In the genomic region with DNA sequence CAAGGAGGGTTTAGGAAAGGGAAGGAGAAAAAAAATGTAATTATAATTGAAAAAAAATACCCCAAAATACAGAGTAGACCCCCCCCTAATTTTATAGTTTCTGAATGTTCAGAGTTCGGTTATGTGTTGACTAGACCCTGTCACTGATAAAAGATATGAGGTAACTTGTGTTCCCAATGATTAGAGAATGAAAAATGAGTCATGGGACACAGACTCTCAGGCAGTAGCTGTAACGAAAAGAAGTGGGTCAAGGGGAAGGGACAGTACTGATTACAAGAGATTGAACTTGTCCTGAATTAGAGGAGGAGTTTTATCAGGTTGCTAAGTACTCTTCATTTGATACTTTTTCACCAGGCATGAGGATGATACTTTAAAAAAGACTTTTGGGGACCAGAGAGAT, we compare ENCODE assay signal across 25 mouse cellular contexts. TPM values are rescaled to one million over a fixed set of nuclear protein-coding genes. Genes with fewer than 3 reads are reported as not detected.
DNase-seq lines count a peak whose midpoint lies in the region; TF ChIP-seq lines count a peak whose summit lies in the region.
"Had no signal": no experiment of that assay in that cellular context is flagged by ENCODE, and none has a peak within 500 bp of the region (broad histone marks: within the 10 kb centered on the region; RNA-seq: fewer than 3 reads in every experiment).

No protein-coding gene starts in this region.

- peak; percentile 80 to 89 for TF ChIP-seq EP300 in MEL (IDR thresholded peaks at IDR 0.05; ENCODE audit: low read depth in 1 of 2, low read length in 2 of 2)

- H3K9me3 ChIP-seq in MEL (replicated peaks; ENCODE audit: insufficient read depth, low read length) = no peaks in the 10 kb centered on the region
- H3K9me3 ChIP-seq: G1E had no signal

- H3K4me3 ChIP-seq in MEL (ENCODE audit: control insufficient read depth in 1 of 2, insufficient read depth in 1 of 2, low read depth in 2 of 2, low read length in 2 of 2) = no peak overlapping the region; a peak in 1 of 4 replicates

- TF ChIP-seq CTCF in MEL (IDR thresholded peaks at IDR 0.05 in 2 of 3, conservative IDR thresholded peaks at IDR 0.05 in 1 of 3; ENCODE audit: control insufficient read depth in 1 of 3, insufficient read depth in 1 of 3, low read depth in 2 of 3, low read length in 3 of 3, poor library complexity in 1 of 3, severe bottlenecking in 1 of 3) = no peak

- no peak for TF ChIP-seq RAD21 in MEL (IDR thresholded peaks at IDR 0.05; ENCODE audit: low read depth, low read length)

- no peak for TF ChIP-seq POLR2A in MEL (IDR thresholded peaks at IDR 0.05; ENCODE audit: control insufficient read depth in 1 of 2, insufficient read depth in 1 of 2, low read depth in 1 of 2, low read length in 2 of 2, poor library complexity in 1 of 2)

- peak; percentile 50 for DNase-seq in MEL (ENCODE audit: low read depth, low spot score)
- DNase-seq in c-Kit-positive CD71-positive TER-119-positive erythroid progenitor cells, embryonic 14.5 days (ENCODE audit: low spot score) = no peak
- DNase-seq: adrenal gland, adult 2 months; adrenal gland, adult 8-10 months; adrenal gland, postnatal 10 days; adrenal gland, postnatal 14 days; adrenal gland, postnatal 25 days; adrenal gland, postnatal 36 days; B cell, adult 2 months; cerebellum, adult 11 months; cerebellum, adult 11-12 months; cerebellum, adult 18-20 months; cerebellum, adult 2 months; cerebellum, adult 8-10 months; cerebellum, adult 9-10 months had no signal

- H3K36me3 ChIP-seq in MEL (ENCODE audit: control insufficient read depth in 1 of 2, insufficient read depth in 2 of 2, low read length in 2 of 2) = peaks cover 0 to 34% of the 10 kb centered on the region in 2 experiments; a peak in 2 of 4 replicates
- H3K36me3 ChIP-seq: G1E had no signal

- peak overlapping the region; percentile 80 for H3K27ac ChIP-seq in MEL (ENCODE audit: control insufficient read depth, low read depth, low read length)

- H3K79me2 ChIP-seq in MEL (ENCODE audit: control insufficient read depth, insufficient read depth, low read length, poor library complexity) = no peaks in the 10 kb centered on the region; the same call in 1 of the 2 replicates

- no peak overlapping the region; the same call in 1 of the 2 replicates for H3K9ac ChIP-seq in MEL (ENCODE audit: control insufficient read depth, low read depth, low read length, poor library complexity, severe bottlenecking)

- peaks cover 17 to 34% of the 10 kb centered on the region in 2 experiments for H3K4me1 ChIP-seq in MEL (ENCODE audit: control insufficient read depth in 1 of 2, insufficient read depth in 2 of 2, low read length in 2 of 2)

- H3K27me3 ChIP-seq in MEL (ENCODE audit: control insufficient read depth in 1 of 2, insufficient read depth in 2 of 2, low read length in 2 of 2) = no peaks in the 10 kb centered on the region
- H3K27me3 ChIP-seq: CH12.LX, Patski had no signal

TF ChIP-seq in MEL, 35 proteins besides CTCF, POLR2A, EP300 and RAD21:
- TF ChIP-seq MXI1 (IDR thresholded peaks at IDR 0.05; ENCODE audit: low read depth, low read length) (no peak), SIN3A (IDR thresholded peaks at IDR 0.05; ENCODE audit: low read length) (no peak), SMC3 (IDR thresholded peaks at IDR 0.05; ENCODE audit: low read depth, low read length) (no peak), CHD1 (IDR thresholded peaks at IDR 0.05; ENCODE audit: low read depth, low read length) (no peak), GABPA (IDR thresholded peaks at IDR 0.05; ENCODE audit: low read depth, low read length) (no peak), ZMIZ1 (IDR thresholded peaks at IDR 0.05; ENCODE audit: low read depth, low read length) (no peak), RCOR1 (IDR thresholded peaks at IDR 0.05; ENCODE audit: low read depth, low read length) (0 out of 2 replicates have a peak, but pooled peaks have one; percentile 28), USF2 (IDR thresholded peaks at IDR 0.05; ENCODE audit: borderline replicate concordance in 1 of 2, insufficient read depth in 1 of 2, low read depth in 1 of 2, low read length in 2 of 2) (no peak), BHLHE40 (IDR thresholded peaks at IDR 0.05; ENCODE audit: borderline replicate concordance, low read depth, low read length) (no peak), MAX (IDR thresholded peaks at IDR 0.05; ENCODE audit: low read length) (no peak), KAT2A (conservative IDR thresholded peaks at IDR 0.05; ENCODE audit: low read depth, low read length) (no peak), GATA1 (IDR thresholded peaks at IDR 0.05; ENCODE audit: low read depth, low read length) (peak; percentile 79), POLR2AphosphoS5 (IDR thresholded peaks at IDR 0.05; ENCODE audit: borderline replicate concordance, low read depth, low read length) (no peak), POLR2AphosphoS2 (IDR thresholded peaks at IDR 0.05; ENCODE audit: low read length) (no peak), JUND (IDR thresholded peaks at IDR 0.05; ENCODE audit: low read depth, low read length) (0 out of 2 replicates have a peak, but pooled peaks have one; percentile 17), MYB (IDR thresholded peaks at IDR 0.05; ENCODE audit: low read depth, low read length) (0 out of 2 replicates have a peak, but pooled peaks have one; percentile 56), MYC (IDR thresholded peaks at IDR 0.05; ENCODE audit: low read depth, low read length) (no peak), TCF12 (IDR thresholded peaks at IDR 0.05; ENCODE audit: low read depth, low read length) (peak; percentile 80), MAZ (IDR thresholded peaks at IDR 0.05; ENCODE audit: low read depth, low read length) (no peak), NELFE (IDR thresholded peaks at IDR 0.05; ENCODE audit: low read depth, low read length) (no peak), E2F4 (IDR thresholded peaks at IDR 0.05; ENCODE audit: borderline replicate concordance, low read depth, low read length) (no peak), NRF1 (IDR thresholded peaks at IDR 0.05; ENCODE audit: insufficient read depth, low read depth, low read length, poor library complexity, severe bottlenecking) (no peak), MEF2A (IDR thresholded peaks at IDR 0.05; ENCODE audit: extremely low read depth, insufficient replicate concordance, low read depth, low read length, poor library complexity, severe bottlenecking) (no peak), ZKSCAN1 (IDR thresholded peaks at IDR 0.05; ENCODE audit: low read depth, low read length) (no peak), CHD2 (IDR thresholded peaks at IDR 0.05; ENCODE audit: low read length) (no peak), TAL1 (IDR thresholded peaks at IDR 0.05; ENCODE audit: low read length) (peak; percentile 19; the same call in 1 of the 2 replicates), ZC3H11A (IDR thresholded peaks at IDR 0.05; ENCODE audit: low read depth, low read length) (no peak), MAFK (IDR thresholded peaks at IDR 0.05; ENCODE audit: borderline replicate concordance, low read depth, low read length) (no peak), USF1 (IDR thresholded peaks at IDR 0.05; ENCODE audit: low read depth, low read length) (no peak), TBP (IDR thresholded peaks at IDR 0.05; ENCODE audit: low read depth, low read length) (no peak), ZNF384 (IDR thresholded peaks at IDR 0.05; ENCODE audit: low read depth, low read length) (peak; percentile 48; the same call in 1 of the 2 replicates), ELF1 (IDR thresholded peaks at IDR 0.05; ENCODE audit: low read depth, low read length) (no peak), ETS1 (IDR thresholded peaks at IDR 0.05; ENCODE audit: low read depth, low read length) (peak; percentile 80), HCFC1 (IDR thresholded peaks at IDR 0.05; ENCODE audit: low read depth, low read length) (no peak), UBTF (IDR thresholded peaks at IDR 0.05; ENCODE audit: borderline replicate concordance, insufficient read depth, low read depth, low read length) (no peak)

RNA-seq across cellular contexts. Expression of a gene that starts 3.0 kb away (rescaled TPM):
- not detected in 2 replicates for total RNA-seq in MEL (2012; rRNA removed)
- not detected for polyA plus RNA-seq in MEL (2012; ENCODE audit: insufficient read depth in 1 of 2, insufficient read length in 2 of 2, low read depth in 1 of 2, low replicate concordance in 2 of 2, missing spikeins in 1 of 2)
- total RNA-seq: ES-E14, G1E had no signal
- polyA plus RNA-seq: adrenal gland, adult 2 months; G1E; Patski had no signal

RNA-seq across cellular contexts. Expression of a gene that starts 11.3 kb away (rescaled TPM):
- total RNA-seq in MEL (2012; rRNA removed) = not detected in 2 replicates
- polyA plus RNA-seq in MEL (2012; ENCODE audit: insufficient read depth in 1 of 2, insufficient read length in 2 of 2, low read depth in 1 of 2, low replicate concordance in 2 of 2, missing spikeins in 1 of 2) = not detected
- total RNA-seq: adrenal gland, adult 18-20 months; adrenal gland, adult 2 months; adrenal gland, adult 8-10 months; adrenal gland, postnatal 10 days; adrenal gland, postnatal 14 days; adrenal gland, postnatal 25 days; adrenal gland, postnatal 36 days; adrenal gland, postnatal 4 days; CH12.LX; G1E had no signal
- polyA plus RNA-seq: activated CD4-positive, CD25-positive, alpha-beta regulatory T cell, adult 4 months; adrenal gland, adult 2 months; brain, embryonic 14.5 days; C2C12; CD4-positive, CD25-positive, alpha-beta regulatory T cell, adult 4 months; cerebellum, adult 2 months; G1E; Patski had no signal

RNA-seq across cellular contexts. Expression of a gene that starts 50.6 kb away (rescaled TPM):
- total RNA-seq in MEL (2012; rRNA removed) = 2.7 and 2.9 TPM in 2 replicates
- polyA plus RNA-seq in MEL (2012; ENCODE audit: insufficient read depth in 1 of 2, insufficient read length in 2 of 2, low read depth in 1 of 2, low replicate concordance in 2 of 2, missing spikeins in 1 of 2) = 1 to 10 TPM in 1 of 2 experiments, not detected in 1; 7.3 TPM

RNA-seq across cellular contexts. Expression of a gene that starts 51.4 kb away (rescaled TPM):
- total RNA-seq in MEL (2012; rRNA removed) = 9.1 and 13.2 TPM in 2 replicates
- polyA plus RNA-seq in MEL (2012; ENCODE audit: insufficient read depth in 1 of 2, insufficient read length in 2 of 2, low read depth in 1 of 2, low replicate concordance in 2 of 2, missing spikeins in 1 of 2) = 10 to 100 TPM in 1 of 2 experiments, not detected in 1; 19.8 TPM
